Mouse (Mus musculus) G1E-ER4 (cell line): ENCODE data around the gene Gm5089. TPM values are rescaled to one million over a fixed set of nuclear protein-coding genes. Genes with fewer than 3 reads are reported as not detected.

Source experiments
- GATA1 ChIP-seq: IDR thresholded peaks from one replicate; pipeline ENCODE4 v1.8.0; 2012; ENCODE audit warnings: low read length, inconsistent platforms
- polyA plus RNA-seq: library from polyadenylated mRNA; stranded (reverse); fragments of >175 nt; gene quantifications from 2 replicates; pipeline ENCODE4 v1.2.3, GENCODE M21; 2012

Gm5089 gene
- polyA plus RNA-seq, 1 experiment, result not detected

GRCm38 (mm10) chr14:122482081-122483023 lies 31.4 kb upstream of the Gm5089 start:
- no peak for TF ChIP-seq GATA1

- no peak for TF ChIP-seq GATA1
Measured at GRCm38 (mm10) chr14:122481181-122481580, 30.3 kb upstream of the Gm5089 start.

GRCm38 (mm10) chr14:122480355-122480754 lies 29.4 kb upstream of the Gm5089 start:
- TF ChIP-seq GATA1, result no peak

- TF ChIP-seq GATA1, result no peak
Measured at GRCm38 (mm10) chr14:122479461-122480109, 28.7 kb upstream of the Gm5089 start.

GRCm38 (mm10) chr14:122478574-122479011 lies 27.7 kb upstream of the Gm5089 start:
- TF ChIP-seq GATA1, result no peak

- TF ChIP-seq GATA1, result no peak
Measured at GRCm38 (mm10) chr14:122477971-122478573, 27.2 kb upstream of the Gm5089 start.

GRCm38 (mm10) chr14:122477261-122477671 lies 26.4 kb upstream of the Gm5089 start:
- no peak for TF ChIP-seq GATA1

- no peak for TF ChIP-seq GATA1
Measured at GRCm38 (mm10) chr14:122476822-122477215, 25.9 kb upstream of the Gm5089 start.

- TF ChIP-seq GATA1, result no peak
Measured at GRCm38 (mm10) chr14:122476041-122476821, 25.3 kb upstream of the Gm5089 start.

GRCm38 (mm10) chr14:122475557-122476040 lies 24.7 kb upstream of the Gm5089 start:
- TF ChIP-seq GATA1, result no peak

GRCm38 (mm10) chr14:122474891-122475556 lies 24.1 kb upstream of the Gm5089 start, which contains the start of gene Zic2:
Gene Zic2 (plus strand): TSS chr14:122475435.
- no peak for TF ChIP-seq GATA1

GRCm38 (mm10) chr14:122474041-122474890 lies 23.4 kb upstream of the Gm5089 start:
- no peak for TF ChIP-seq GATA1

- no peak for TF ChIP-seq GATA1
Measured at GRCm38 (mm10) chr14:122473211-122473751, 22.4 kb upstream of the Gm5089 start.
